Mouse (Mus musculus) cerebellum, adult 9-10 months (tissue): Measurements from ENCODE around the gene Spata16.

Experiments used
- DNase-seq: peaks from one replicate; pipeline ENCODE4 v3.0.0; 2022

Gene Spata16

DNA sequence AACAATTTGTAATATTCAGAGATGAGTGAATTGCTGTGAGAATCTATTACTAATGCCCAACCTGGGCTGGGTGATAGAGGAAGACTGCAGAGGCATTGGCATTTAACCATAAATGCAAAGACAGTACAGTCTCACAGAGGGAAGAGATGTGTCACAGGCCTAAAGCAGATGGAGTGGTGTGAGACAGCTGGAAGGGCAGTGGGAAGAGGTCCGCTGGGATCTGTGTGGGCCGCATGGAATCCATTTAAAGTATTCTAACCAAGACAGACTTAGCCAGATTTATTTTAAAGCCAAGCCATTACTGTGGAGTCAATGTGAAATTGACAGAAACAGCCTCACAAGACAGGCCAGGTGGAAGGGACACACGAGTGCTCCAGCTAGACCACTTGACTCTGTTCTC, 343.0 kb downstream of the Spata16 start:
- DNase-seq = no peak

DNA sequence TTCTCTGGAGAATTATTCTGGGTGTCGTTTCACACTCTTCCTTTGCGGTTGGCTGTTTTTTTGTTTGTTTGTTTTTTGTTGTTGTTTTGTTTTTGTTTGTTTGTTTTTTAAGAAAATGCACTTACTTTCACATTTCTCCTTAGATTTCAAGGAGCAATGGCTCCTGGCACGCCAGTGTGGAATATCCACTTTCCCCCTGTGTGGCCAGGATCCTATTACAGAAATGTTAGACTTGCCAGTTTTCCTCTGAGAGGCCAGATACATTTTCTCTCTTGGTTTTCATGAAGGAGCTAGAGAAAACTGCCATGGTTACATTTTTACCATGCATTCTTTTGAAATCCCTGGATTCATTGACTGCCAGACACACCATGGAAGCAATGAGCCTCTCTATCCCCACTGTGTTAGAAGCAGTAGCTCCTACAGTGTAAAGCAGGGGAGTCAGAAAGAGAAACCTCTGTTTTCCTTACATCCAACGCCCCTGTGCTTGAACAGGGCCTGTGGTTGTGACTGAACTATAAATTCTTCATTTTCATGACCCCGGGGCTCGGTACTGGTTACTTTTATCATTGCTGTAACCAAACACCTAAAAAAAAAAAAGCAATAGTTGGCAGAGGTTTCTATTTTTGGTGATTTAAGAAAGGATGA, 344.7 kb downstream of the Spata16 start:
- DNase-seq = no peak

DNA sequence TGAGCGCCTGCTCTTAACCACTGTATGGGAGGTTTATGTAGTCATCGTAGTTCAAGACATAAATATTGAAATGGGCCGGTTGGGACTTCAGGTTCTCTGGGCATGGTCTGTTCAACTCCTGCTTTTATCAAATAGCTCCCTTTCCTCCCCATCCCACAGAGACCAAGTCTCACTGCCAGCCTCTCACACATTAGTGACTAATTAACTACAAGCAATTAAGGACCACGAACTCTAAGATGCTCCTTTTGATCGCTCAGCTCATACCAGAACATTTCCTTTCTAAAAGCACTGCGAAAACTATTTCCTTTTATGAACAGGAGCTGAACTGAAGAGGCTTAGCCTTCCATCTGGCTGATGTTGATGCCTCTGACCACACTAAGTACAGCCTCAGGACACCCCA, 346.3 kb downstream of the Spata16 start:
- no peak for DNase-seq

DNA sequence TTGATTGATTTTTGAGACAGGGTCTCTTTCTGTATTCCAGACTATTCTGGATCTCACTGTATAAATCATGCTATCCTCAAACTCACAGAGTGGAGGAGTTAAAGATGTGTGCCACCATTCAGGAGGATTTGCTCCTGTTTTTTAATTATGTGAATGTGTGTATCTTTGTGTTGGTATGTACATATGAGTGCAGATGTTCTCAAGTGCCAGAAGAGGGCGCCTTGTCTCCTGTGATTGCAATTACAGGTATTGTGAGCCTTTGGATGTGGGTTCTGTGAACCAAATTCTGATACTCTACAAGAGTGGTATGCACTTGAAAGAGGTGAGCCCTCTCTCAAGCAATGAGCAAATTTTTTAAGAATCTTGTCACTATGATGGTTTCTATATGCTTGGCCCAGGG, 369.4 kb downstream of the Spata16 start:
- DNase-seq = no peak

DNA sequence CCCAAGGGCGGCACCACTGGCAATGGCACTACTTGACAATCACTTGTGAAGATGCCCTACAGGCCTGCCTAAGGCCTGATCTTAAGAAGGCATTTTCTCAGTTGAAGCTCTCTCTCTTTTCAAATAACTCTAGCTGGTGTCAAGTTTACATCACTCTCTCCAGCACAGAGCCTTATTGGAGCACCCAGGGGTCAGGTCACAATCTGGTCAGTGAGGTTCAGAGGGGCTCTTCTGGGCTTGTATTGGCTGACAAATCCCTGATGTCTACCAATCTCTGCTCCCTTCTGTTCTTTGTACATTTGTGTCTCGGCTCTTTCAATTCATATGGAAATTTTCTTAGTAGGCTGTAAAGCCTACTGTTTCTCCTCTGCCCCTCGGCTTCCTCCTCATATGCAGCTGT, 390.5 kb downstream of the Spata16 start:
- DNase-seq = no peak

DNA sequence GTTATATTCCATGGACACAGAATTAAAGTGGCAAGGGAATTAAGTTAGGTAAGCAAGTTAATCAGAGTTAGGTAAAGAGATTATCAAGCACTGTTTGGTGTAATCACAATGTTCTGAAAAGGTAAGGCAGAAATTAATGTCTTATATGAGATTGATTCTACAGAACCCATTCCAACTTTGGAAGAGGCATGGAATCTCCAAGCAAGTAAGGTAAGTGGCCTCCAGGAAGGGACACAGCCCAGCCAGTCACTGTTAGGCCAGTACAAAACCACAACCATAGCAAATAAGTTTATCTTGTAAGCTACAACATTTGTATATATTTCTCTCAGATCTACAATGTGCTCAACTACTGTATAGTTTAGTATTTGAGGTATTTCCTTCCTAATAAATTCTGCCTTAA, 391.1 kb downstream of the Spata16 start:
- DNase-seq = no peak

DNA sequence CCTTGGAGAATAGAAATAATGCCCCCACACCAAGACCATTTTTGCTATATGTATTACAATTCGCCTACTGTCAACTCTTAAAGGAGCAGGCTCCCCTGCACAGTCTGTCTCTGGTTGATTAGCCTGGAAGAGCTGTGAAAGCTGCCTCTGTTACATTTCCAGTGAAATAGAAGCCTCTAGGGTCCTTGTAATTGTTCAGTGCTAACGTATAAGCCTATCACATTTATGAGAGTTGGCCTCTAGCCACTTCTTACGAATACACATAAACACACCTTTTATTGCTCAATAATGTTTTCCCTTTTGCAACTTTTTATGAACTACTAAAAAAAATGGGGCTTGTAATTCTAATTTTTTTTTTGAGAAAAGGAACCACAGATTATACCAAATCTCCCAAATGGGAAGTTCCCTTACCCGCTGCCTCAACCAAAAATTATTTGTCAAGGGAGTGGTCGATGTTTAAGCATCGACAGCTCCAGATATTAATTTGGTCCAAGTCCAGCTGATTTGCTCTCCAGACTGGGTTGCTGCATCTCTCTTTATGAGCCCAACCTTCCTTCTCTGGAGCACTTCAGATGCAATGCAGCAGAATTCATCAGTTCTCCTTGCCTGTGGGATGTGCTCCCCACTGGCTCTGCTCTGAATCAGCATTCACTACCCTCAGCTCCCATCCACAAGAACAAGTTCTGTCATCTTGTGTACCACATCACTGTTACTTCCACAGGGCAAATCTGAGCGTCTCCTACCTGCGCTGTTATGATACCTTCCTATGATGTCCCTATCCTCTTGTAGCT, 392.8 kb downstream of the Spata16 start:
- no peak for DNase-seq
